Mouse (Mus musculus) forelimb bud, embryonic 11.5 days (tissue): Measurements from ENCODE around the gene Vav2.

Experiments
- DNase-seq: peaks from one replicate; pipeline ENCODE4 v3.0.0-alpha.2; 2012; ENCODE audit warnings: low read depth, low spot score

The Vav2 gene

GRCm38 (mm10) chr2:27320820-27321219 lies 106.0 kb downstream of the Vav2 start:
- no peak for DNase-seq

- DNase-seq, result no peak
These were observed 108.2 kb downstream of the Vav2 start for GRCm38 (mm10) chr2:27318606-27319005.

- DNase-seq, result no peak
These were observed 108.6 kb downstream of the Vav2 start for GRCm38 (mm10) chr2:27318197-27318596.

GRCm38 (mm10) chr2:27316167-27316566 lies 110.7 kb downstream of the Vav2 start:
- DNase-seq, result no peak

GRCm38 (mm10) chr2:27314269-27314668 lies 112.6 kb downstream of the Vav2 start:
- no peak for DNase-seq

GRCm38 (mm10) chr2:27312500-27312899 lies 114.3 kb downstream of the Vav2 start:
- DNase-seq, result no peak

- no peak for DNase-seq
These were observed 115.2 kb downstream of the Vav2 start for GRCm38 (mm10) chr2:27311606-27312005.

GRCm38 (mm10) chr2:27310908-27311307 lies 115.9 kb downstream of the Vav2 start:
- DNase-seq, result no peak

- no peak for DNase-seq
These were observed 116.6 kb downstream of the Vav2 start for GRCm38 (mm10) chr2:27310221-27310620.

- DNase-seq, result no peak
These were observed 120.2 kb downstream of the Vav2 start for GRCm38 (mm10) chr2:27306628-27307027.

GRCm38 (mm10) chr2:27304741-27305140 lies 122.1 kb downstream of the Vav2 start:
- no peak for DNase-seq

GRCm38 (mm10) chr2:27304074-27304473 lies 122.8 kb downstream of the Vav2 start:
- DNase-seq, result no peak

GRCm38 (mm10) chr2:27301444-27302111 lies 125.3 kb downstream of the Vav2 start:
- peak; percentile 19 for DNase-seq

- DNase-seq, result no peak
These were observed 125.9 kb downstream of the Vav2 start for GRCm38 (mm10) chr2:27300725-27301443.

GRCm38 (mm10) chr2:27296656-27297406 lies 130.0 kb downstream of the Vav2 start:
- peak; percentile 23 for DNase-seq

- DNase-seq, result no peak
These were observed 132.1 kb downstream of the Vav2 start for GRCm38 (mm10) chr2:27294777-27295176.

- peak; percentile 94 for DNase-seq
These were observed 137.8 kb downstream of the Vav2 start for GRCm38 (mm10) chr2:27289019-27289418.

- no peak for DNase-seq
These were observed 139.7 kb downstream of the Vav2 start for GRCm38 (mm10) chr2:27286971-27287710.

- DNase-seq, result no peak
These were observed 142.4 kb downstream of the Vav2 start for GRCm38 (mm10) chr2:27284441-27284840.

GRCm38 (mm10) chr2:27281771-27282170 lies 145.1 kb downstream of the Vav2 start:
- no peak for DNase-seq

GRCm38 (mm10) chr2:27280920-27281611 lies 145.8 kb downstream of the Vav2 start:
- peak; percentile 64 for DNase-seq
